Mouse (Mus musculus) layer of hippocampus, postnatal 36 days (tissue): ENCODE data around the gene Hsbp1. TPM values are rescaled to one million over a fixed set of nuclear protein-coding genes. Genes with fewer than 3 reads are reported as not detected.
A peak's percentile ranks its signal among the peaks of the same experiment; 100 is the strongest.
"Not testable (repeated sequence)": the region's sequence is repeated elsewhere in the genome, so short reads cannot be mapped to it uniquely, and the experiment has no call there.

ENCODE experiments used
- DNase-seq, 2 experiments: peaks; one replicate each; pipeline ENCODE4 v3.0.0; 2022
- total RNA-seq, 2 experiments: library from RNA; stranded (reverse); gene quantifications; 2 replicates each; pipeline ENCODE4 v1.2.3; 2021

Hsbp1 gene
- 100 to 1,000 TPM; 346 to 354 TPM for total RNA-seq

DNA sequence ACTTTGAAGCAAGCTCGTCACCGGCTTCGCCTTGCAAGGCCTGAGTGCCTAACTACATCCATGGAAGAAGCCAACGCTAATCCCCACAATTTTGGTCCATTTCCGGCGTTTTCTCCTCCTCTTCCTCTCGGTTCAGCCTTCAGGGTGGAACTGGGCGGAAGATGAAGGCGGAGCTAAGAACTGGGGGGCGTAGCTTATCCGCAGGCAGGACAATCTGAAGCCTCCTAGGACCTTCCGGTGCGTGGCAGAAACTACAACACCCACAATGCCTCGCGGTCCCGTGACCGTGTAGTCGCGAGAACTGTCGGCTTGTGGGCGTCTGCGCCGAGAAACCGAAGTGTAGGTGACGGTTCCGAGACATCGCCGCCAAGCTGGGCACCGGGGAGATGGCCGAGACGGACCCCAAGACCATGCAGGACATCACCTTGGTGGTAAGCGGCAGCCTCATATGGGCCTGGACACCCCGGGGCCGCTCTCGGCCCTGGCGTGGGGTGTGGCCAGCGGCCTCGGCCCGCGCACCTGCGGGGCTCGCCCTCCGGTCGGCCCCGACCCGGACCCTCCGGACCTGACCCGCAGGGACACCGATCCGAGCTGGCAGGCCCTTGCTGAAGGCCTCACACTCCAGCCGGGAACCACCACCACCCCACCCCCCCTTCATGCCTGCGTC is at the start of gene Hsbp1:
Gene Hsbp1, plus strand, starts transcription at position 299 of the 667 bp plus-strand sequence.
- peak; percentile 95 to 97 for DNase-seq

DNA sequence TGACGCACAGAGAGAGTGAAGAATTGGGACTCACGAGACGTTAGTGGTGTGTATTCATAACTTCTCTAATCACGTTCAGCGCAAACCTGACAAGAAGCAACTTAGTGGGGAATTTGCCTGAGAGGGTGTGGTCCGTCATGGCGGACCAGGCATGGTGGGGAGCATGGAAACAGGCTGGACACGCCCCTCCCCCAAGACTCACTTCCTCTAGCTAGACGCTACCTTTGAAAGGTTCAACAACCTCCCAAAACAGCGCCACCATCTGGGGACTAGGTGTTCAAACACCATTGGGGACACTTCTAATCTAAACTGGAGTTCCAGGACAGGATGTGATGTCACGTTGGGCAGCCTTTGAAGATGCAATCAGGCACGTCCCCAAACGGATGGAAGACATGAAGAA is 48.8 kb upstream of the Hsbp1 start:
- DNase-seq, result no peak

DNA sequence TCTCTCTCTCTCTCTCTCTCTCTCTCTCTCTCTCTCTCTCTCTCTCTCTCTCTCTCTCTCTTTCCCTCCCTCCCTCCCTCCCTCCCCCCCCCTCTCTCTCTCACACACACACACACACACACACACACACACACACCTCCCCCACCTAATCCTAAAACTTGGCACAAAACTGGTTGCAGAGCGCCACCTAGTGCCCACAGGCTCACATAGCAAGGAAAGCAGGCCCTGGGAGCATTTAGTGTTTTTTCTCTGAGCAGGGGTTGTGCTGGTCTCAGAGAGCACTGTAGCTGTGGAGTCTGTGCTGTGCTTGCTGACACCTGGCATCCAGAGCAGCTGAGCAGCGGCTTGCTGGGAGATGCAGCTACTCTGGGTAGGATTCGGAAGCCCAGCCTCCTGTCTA is 46.5 kb upstream of the Hsbp1 start:
- peak; percentile 31 to 32 for DNase-seq

DNA sequence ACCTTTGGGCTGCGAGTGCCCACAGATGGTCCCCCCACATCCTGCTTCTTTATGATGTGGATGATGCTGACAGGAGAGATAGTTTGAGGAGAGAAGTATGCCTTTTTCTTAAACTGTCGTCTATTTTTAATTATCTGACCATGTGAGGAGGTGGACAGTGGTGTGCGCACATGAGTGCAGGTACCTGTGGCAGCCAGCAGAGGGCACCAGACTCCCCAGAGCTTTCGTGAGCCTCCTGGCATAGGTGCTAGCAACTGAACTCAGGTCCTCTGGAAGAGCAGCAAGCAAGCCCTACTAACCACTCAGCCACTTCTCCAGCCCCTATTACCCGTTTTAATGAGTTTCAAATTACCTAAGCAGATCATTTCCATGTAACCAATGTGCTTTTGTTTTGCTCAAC is 44.0 kb upstream of the Hsbp1 start:
- no peak for DNase-seq

DNA sequence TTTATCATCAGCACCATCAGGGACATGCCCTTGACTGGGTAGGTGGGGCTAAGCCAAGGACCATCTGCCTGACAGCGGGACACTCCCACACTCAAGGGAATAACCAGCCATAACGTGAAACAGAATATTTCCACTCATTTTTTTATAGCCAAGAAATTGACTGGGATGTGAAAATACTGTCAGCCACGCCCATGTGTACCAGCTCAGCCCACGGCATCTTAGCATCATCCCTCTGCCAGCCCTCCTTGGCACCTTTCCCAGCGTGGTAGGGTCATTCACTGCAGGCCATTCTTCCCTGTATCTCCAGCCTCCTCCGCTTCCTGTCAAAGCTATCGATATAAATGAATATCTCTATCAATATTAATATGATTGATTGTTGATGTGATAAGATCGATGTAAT is 40.1 kb upstream of the Hsbp1 start:
- DNase-seq, result peak; percentile 26 to 30

DNA sequence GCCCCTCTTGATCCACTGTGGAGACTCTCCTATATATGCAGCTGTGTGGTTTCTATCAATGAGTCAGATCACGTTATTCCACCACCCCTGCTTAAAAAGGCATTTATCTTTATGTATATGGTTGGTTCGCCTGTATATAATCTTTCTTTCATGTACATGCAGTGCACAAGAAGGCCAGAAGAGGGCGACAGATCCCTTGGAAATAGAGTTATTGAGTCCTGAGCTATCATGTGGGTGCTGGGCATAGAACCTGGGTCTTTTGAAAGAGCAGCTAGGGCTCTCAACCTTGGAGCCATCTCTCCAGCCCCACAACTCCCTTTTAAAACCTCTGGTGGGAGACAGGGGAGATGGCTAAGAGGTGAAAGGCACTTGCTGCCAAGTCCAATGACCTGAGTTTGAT is 32.9 kb upstream of the Hsbp1 start:
- DNase-seq, result no peak

DNA sequence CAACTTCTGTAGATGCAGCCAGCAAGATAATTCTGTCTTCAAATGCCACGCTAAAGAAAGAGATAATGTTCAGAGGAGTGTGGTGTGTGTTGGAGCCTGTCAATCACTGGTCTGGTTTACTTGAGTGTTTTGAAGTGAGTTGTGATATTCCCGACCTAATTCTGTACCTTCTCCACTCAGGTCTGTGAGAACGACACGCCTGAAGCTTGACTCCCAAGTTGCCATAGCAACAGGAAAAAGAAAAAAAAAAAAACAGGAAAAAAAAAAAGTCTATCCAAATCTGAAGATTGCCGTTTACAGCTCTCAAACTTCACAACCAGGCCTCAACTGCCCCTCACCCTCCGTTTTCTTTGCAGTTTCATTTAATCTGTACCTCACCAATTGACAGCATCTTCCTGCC is 21.1 kb upstream of the Hsbp1 start:
- DNase-seq, result no peak

DNA sequence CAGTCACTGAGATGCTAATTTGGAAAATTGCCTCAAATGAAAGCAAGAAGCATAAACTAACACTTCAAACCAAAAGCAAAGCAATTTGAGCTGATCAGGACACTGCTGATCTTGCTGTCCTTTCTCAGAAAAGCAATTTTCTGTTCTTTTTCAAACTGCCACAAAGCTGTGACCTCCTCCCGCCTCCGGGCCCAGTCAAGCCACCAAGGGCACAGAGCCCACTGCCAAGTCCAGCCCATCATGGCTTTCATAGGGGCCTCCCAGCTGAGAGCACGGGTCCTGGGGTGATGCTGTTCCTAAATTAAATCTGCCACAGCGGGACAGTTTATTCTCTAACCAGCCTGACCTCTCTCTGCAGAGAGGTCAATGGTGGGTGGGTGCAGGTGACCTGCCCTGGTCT is 4.7 kb upstream of the Hsbp1 start:
- no peak for DNase-seq

DNA sequence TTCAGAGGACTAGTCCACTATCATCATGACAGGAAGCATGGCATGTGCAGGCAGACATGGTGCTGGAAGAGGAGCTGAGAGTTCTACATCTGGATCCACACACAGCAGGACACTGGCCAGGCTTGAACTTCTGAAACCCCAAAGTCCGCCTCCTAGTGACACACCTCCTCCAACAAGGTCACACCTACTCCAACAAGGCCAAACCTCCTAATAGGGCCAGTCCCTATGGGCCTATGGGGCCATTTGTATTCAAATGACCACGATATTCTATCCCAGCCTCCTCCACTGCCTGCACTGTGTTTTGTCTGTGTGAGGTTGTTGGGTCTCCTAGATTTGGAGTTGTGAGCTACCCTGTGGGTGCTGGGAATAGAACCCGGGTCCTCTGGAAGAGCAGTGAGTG is 682 bp upstream of the Hsbp1 start:
- no peak for DNase-seq

DNA sequence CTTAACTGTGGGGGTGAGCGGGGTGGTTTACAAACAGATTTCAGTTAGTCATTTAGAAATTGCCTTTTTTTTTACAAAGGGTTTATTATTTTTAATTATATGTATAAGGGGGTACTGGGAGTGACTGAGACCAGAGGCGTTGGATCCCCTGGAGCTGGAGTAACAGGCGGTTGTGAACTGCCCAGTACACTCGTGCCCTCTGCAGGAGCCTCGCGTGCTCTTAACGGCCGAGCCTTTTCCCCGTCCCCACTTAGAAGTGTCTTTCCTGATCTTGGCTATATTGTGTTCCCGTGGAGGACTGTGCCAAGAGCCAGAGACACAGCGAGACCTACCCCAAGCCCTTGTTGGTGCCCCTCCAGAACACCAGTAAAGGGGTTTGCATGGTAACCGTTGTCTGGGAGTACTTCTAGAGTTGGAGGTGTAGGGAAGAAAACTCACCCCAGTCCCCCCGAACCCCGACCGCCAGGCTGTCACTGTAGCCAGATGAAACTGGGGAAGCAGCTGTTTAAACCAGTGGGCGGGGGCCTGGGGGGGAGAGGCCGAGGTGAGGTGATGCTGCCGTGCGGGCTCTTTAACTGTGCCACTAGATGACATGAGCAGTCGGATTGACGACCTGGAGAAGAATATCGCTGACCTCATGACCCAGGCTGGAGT is 868 bp downstream of the Hsbp1 start:
- no peak for DNase-seq

DNA sequence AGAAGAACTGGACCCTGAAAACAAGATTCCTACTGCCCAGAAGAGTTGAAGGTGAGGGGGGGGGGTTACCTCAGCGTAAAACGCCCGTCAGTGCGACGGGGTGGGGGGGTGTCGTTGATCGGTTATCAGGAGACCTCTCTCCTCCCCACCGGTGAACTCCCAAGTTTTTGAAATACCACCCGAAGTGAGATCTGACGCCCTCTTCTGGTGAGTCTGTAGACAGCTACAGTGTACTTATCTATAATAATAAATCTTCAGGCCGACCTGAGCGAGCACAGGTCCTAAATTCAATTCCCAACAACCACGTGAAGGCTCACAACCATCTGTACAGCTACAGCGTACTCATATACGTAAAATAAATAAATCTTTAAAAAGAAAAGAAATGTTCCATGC is 1.4 kb downstream of the Hsbp1 start:
- DNase-seq, result no peak

DNA sequence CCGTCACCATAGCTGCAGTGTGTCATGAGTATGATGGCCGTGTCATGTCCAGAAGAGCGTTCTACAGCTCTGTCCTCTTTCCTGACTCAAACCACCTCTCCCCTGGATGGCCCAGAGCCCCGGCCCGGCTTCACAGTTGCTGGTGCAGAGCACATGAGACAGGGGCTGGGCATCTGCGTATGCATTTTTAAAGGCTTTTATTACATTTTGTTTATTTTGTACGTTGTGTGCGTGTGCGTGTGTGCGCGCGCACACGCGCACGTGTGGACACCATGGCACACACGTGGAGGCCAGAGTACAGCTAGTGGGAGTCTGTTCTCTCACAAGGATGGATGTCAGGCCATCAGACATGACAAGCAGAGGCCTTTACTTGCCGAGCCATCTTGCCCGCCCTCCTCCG is 7.4 kb downstream of the Hsbp1 start:
- no peak for DNase-seq

DNA sequence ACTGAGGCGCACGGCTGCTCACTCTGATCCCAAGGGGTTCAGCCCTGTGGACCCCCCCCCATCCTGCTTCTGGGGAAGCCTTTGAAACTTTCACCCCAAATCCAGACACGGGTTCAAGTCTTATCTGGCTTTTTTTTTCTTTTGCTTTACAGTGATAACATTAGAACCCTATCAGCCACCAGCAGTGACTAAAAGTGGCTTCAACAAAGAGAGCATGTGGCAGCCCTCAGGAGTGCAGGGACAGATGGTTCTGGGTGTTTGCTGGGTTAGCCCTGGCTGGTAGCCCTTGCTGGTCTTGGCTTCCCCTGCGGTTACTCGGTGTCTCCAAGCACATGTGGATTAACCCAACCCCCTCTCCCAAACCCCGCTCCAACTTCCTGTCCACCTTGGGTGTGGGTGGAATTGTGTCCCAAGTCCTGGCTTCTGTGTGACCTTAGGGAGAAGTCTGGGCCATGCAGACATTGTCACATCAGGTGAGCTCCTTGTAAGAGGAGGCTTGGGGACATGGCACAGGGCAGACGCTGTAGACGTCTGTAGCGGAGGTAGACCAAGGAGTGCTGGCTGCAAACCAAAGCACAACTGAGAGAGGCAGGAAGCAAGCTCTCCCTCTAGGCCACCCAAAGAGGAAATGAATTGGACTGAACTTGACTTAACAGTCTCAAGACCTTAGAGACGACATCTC is 8.8 kb downstream of the Hsbp1 start:
- no peak for DNase-seq

DNA sequence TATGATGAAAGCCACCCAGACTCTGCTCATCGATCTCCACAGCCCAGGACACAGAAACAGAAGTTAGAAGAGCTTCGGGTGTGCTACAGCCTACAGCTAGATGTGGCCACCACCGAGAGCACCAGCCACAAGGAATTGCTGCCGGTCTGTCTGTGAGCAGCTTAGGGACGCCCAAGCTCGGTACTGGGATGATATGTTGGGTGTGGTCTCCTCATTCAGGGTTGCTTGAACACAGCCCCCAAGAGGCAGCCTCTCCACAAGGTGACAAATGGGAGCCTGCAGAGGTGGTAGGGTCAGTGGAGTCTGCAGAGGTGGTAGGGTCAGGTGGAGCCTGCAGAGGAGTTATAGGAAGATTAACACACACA is 9.4 kb downstream of the Hsbp1 start:
- no peak for DNase-seq

DNA sequence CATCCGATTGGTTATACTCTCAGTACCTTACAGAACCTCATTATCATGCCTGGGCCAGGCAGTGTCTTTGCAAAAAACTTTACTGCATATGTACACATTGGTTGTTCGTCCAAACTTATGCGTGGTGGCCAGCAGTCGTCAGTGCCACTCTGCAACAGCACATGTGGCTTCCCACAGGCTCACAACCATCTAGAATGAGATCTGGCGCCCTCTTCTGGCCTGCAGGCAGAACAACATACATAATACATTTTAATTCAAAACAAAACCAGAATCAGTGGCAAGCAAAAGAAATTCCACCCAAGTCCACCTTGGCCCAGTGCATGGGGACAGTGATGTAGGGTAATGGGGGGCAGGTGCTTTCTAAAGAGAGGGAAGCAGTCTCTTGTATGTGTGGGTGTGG is 12.3 kb downstream of the Hsbp1 start:
- not testable (repeated sequence) for DNase-seq

DNA sequence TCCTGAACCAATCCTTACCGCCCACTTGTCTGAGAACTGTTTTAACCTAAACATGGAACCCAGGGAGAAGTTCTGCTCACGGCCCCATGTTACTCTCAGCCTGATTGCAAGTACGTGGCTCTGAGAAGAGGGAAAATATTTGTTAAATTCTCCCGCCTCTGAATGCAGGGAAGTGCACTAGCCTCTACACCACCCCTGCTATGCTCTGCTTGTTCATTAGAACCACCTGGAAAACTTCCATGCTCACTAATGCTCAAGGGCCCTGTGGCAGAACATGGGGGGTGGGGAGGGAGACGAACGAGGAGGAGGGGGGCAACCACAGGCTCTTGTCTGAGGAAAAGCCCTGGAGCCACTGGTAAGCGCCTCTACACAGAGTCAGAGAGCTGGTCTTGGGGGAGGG is 13.9 kb downstream of the Hsbp1 start:
- no peak for DNase-seq

DNA sequence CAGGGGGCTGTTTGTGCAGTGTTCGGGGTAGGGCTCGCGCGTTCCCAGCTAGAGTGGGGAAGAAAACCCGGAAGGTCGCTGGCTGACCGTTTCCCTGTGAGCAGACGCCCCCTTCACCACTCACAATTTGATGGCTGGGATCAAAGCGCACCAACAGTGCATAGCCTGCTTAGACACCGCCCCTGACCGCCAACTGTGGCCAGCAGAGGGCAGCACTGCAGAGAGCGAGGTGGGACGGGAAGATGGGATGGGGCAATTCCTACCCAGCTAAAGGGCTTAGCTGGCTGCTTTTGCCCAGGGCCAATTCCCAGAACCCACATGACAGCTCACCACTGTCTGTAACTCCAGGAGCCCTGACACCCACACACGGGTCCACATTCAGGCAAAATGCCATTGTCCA is 14.5 kb downstream of the Hsbp1 start:
- no peak for DNase-seq

DNA sequence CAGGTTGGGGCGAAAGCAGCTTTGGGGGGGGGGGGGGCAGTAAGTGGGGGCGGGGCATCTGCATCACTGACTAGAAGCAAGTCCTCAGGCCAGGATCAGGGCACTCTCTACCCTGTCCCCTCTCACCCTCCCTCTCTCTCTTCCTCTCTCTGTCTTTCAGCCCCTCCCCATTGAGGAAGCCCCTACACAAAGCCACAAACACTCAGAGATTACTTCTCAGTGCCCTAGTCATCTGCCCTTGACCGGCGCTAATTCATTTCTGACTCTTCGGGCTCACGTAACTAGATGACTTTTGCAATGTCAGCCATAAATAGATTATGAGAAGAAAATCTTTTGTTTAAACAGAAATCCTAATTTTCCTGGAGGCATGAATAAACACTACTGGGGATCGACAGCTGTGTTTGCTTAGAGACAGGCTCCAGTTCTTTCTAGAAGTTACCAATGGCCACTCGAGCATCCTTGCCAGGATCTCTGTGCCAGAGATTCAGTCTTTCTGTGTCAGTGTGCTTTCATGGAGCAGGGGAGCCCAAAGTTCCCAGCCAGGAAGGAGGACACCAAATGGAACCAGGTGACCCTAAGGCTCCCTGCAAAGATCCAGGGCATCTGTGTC is 16.5 kb downstream of the Hsbp1 start:
- DNase-seq, result no peak

DNA sequence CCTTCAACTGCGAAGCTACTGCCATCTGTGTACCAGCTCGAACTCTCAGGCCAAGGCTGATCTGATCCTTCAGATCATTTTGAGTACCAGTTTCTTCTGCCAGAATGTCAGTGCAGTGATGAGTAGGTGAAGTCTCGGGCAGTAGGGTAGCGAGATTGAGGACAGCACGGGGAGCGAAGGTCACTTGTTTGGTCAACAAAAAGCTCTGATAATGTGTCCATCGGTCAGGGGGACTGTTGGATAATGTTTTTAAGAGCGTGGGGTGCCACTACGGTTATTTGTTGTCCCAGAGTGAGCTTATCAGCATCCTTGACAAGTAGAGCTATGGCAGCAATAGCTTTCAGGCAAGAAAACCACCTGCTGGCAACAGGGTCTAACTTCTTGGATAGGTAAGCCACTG is 30.4 kb downstream of the Hsbp1 start:
- not testable (repeated sequence) for DNase-seq

DNA sequence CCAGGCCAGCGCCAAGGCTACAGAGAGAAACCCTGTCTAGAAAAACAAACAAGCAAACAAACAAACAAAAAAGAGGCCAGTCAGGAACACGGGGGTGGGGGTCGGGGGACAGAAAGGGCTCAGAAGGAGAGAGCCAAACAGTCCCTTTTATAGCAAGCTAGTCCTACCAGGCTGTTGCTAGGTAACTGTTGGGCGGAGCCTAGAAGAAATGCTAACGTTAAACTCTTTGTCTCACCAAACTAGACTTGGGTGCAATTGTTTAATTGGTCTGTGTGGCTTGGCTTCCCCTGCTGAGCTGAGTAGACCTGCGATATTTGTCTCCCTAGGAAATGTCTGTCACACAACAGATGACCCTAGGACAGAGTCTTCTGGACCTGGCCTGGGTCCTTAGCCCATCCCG is 34.2 kb downstream of the Hsbp1 start:
- no peak for DNase-seq

DNA sequence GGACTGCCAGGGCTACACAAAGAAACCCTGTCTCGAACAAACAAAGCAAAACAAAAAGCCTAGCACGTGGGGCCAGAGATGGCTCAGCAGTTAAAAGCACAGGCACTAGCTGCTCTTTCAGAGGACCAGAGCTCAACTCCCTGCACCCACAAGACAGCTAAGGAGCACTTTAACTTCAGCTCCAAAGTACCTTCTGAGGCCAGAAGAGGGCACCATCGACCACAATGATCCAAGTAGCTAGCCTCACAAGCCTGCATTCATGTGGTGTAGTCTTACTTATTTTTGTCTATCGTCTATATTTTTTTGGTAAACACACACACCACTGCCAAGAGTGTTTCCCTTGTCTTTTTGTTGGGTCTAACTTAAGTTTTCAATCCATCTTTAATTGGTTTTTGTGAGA is 36.3 kb downstream of the Hsbp1 start:
- no peak for DNase-seq

DNA sequence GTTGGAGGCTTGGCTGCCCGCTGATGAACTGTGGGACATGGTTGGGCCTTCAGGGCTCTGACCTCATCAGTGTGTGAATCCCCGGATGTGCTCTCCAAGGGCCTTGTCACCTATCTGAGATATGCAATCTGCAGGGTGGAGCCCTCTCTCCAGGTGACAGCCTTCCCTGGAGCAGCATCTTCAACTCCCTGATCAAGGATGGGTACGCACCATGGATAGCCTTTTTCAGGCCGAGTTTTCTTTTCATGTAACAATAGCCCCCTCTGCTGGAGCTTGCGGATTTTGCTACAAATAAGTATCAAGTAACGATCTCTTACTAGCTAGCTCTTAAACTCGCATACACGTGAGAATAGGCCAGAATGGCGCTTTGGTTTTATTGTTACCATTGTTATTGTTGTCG is 40.2 kb downstream of the Hsbp1 start:
- peak; percentile 57 to 78 for DNase-seq

DNA sequence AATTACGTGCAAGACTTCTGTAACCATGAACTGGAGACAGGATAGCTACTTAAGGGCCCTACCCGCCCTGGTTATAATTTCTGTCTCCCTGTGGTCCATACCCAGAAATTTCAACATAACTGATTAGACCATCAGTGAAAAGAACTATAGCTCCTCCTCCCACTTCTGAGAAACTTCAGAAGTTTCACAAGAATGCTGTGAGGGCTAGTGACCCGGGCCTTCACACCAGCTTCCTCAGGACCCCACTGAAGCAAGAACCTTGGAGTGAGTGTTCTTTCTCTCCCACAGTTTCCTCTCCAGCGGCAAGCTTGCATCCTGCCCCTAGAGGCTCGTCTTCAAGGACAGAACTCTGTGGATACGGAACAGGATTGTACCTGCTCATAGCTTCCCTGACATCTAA is 41.6 kb downstream of the Hsbp1 start:
- no peak for DNase-seq

DNA sequence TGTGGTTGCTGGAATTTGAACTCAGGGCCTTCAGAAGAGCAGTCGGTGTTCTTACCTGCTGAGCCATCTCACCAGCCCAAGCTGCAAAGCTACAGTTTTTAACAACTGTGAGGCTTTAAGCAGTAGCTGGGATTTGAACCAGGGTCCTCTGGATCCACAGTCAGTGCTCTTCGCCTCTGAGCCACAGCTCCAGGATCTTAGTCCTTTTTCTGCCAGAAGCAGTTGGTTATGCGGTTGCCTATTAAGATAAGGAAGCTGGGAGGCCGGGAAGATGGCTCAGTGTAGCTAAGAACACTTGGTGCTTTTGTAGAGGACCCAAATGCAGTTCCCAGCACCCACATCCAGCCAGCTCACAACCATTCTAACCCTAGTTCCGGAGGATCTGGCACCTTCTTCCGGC is 42.7 kb downstream of the Hsbp1 start:
- DNase-seq, result no peak
